Mouse (Mus musculus): Measurements from ENCODE around the gene Svbp. TPM values are rescaled to one million over a fixed set of nuclear protein-coding genes. Genes with fewer than 3 reads are reported as not detected.

Svbp gene
- polyA plus RNA-seq, 1 experiment = 26.4 TPM

- WGBS = 46% methylated on average over 4 of the region's 4 CpGs
- no peaks in the 10 kb centered on the region; the same call in 1 of the 2 replicates for H3K27me3 ChIP-seq (ENCODE audit: control insufficient read depth, insufficient read depth, low read length)
- no peak overlapping the region for H3K4me3 ChIP-seq (replicated peaks; ENCODE audit: insufficient read depth, low read depth, low read length)
- DNase-seq = no peak
- TF ChIP-seq CTCF (IDR thresholded peaks at IDR 0.05; ENCODE audit: borderline replicate concordance, insufficient read depth, low read depth, low read length) = no peak
- TF ChIP-seq POLR2A (IDR thresholded peaks at IDR 0.05; ENCODE audit: borderline replicate concordance, insufficient read depth, low read length) = no peak
- no peaks in the 10 kb centered on the region for H3K4me1 ChIP-seq (ENCODE audit: control insufficient read depth, insufficient read depth, low read length)
- H3K27ac ChIP-seq (ENCODE audit: insufficient read depth, low read length) = no peak overlapping the region
Observed at GRCm38 (mm10) chr4:119180133-119180707, 14.9 kb upstream of the Svbp start.

- no peak overlapping the region for H3K27ac ChIP-seq (ENCODE audit: insufficient read depth, low read length)
- no peak for TF ChIP-seq CTCF (IDR thresholded peaks at IDR 0.05; ENCODE audit: borderline replicate concordance, insufficient read depth, low read depth, low read length)
- no peak for TF ChIP-seq POLR2A (IDR thresholded peaks at IDR 0.05; ENCODE audit: borderline replicate concordance, insufficient read depth, low read length)
- 86% methylated on average over 9 of the region's 9 CpGs for WGBS
Observed at GRCm38 (mm10) chr4:119181456-119181855, 13.7 kb upstream of the Svbp start.

DNA sequence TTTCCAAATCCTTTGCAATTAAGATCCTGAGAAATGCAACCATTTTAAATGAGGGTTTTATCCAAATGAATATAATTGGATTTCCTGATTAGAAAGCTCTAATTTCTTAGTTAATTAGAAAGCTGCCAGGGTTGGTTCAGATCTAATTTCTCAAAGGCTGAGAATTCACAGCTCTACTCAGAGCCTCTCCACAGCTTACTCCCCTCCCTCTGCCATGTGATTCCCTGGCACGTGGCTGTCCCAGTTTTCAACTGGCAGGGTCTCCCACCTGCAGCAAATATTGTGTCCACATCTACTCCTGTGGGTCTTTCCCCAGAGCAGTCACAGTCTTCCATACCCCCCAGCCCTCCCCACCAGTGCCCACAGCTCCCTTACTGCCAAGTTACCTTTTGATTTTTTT lies 11.6 kb upstream of the Svbp start:
- Histone ChIP-seq H3K27me3 (ENCODE audit: control insufficient read depth, insufficient read depth, low read length) (no peaks in the 10 kb centered on the region; the same call in 1 of the 2 replicates), H3K27ac (ENCODE audit: insufficient read depth, low read length) (no peak overlapping the region), H3K4me1 (ENCODE audit: control insufficient read depth, insufficient read depth, low read length) (no peaks in the 10 kb centered on the region), H3K4me3 (replicated peaks; ENCODE audit: insufficient read depth, low read depth, low read length) (no peak overlapping the region)
- no peak for DNase-seq
- WGBS = 23% methylated on average over 1 of the region's 1 CpGs
- no peak for TF ChIP-seq CTCF (IDR thresholded peaks at IDR 0.05; ENCODE audit: borderline replicate concordance, insufficient read depth, low read depth, low read length)
- TF ChIP-seq POLR2A (IDR thresholded peaks at IDR 0.05; ENCODE audit: borderline replicate concordance, insufficient read depth, low read length) = no peak

More at GRCm38 (mm10) chr4:119181456-119181855, 13.7 kb upstream of the Svbp start:
- H3K4me1 ChIP-seq (ENCODE audit: control insufficient read depth, insufficient read depth, low read length) = no peaks in the 10 kb centered on the region
- DNase-seq = no peak
- no peaks in the 10 kb centered on the region; the same call in 1 of the 2 replicates for H3K27me3 ChIP-seq (ENCODE audit: control insufficient read depth, insufficient read depth, low read length)
- no peak overlapping the region for H3K4me3 ChIP-seq (replicated peaks; ENCODE audit: insufficient read depth, low read depth, low read length)

GRCm38 (mm10) chr4:119185771-119186170 lies 9.3 kb upstream of the Svbp start:
- TF ChIP-seq POLR2A (IDR thresholded peaks at IDR 0.05; ENCODE audit: borderline replicate concordance, insufficient read depth, low read length) = no peak
- TF ChIP-seq CTCF (IDR thresholded peaks at IDR 0.05; ENCODE audit: borderline replicate concordance, insufficient read depth, low read depth, low read length) = no peak
- H3K27ac ChIP-seq (ENCODE audit: insufficient read depth, low read length) = no peak overlapping the region
- no peaks in the 10 kb centered on the region; the same call in 1 of the 2 replicates for H3K27me3 ChIP-seq (ENCODE audit: control insufficient read depth, insufficient read depth, low read length)
- no peaks in the 10 kb centered on the region for H3K4me1 ChIP-seq (ENCODE audit: control insufficient read depth, insufficient read depth, low read length)
- no peak for DNase-seq
- H3K4me3 ChIP-seq (replicated peaks; ENCODE audit: insufficient read depth, low read depth, low read length) = no peak overlapping the region
- WGBS = 78% methylated on average over 4 of the region's 4 CpGs

DNA sequence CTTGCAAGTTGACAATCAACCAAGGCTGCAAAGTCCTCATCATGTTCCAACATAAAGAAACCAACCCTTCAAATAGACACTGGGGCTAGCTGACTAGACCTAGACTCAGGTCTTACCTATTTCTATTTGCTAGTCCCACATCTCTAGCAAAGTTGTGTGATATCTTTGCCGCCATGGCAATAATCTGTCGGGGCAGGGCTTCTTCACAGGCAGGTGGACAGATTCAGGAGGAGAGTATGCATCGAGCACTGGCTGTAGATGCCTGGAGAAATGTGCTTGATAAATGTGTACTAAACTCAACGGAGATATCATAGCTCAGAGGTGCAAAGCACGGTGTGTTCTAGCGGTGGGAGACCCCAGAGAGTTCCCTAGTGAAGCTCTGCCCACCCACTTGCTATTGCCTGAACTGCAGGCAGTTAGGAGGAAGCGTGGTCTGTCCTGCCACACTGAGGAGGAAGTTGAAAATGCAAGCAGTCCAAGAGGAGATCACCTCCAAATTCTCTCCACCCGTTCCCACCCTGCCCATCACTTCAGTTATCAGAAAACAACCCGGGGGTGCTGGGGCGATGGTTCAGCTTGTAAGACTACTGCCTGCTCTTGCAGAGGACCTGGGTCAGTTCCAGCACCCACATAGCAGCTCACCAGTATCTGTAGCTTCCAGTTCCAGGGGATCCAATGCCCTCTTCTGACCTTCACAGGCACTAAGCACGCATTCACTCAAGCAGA lies 6.9 kb upstream of the Svbp start:
- TF ChIP-seq CTCF (IDR thresholded peaks at IDR 0.05; ENCODE audit: borderline replicate concordance, insufficient read depth, low read depth, low read length) (peak; percentile 18; the same call in 1 of the 2 replicates), POLR2A (IDR thresholded peaks at IDR 0.05; ENCODE audit: borderline replicate concordance, insufficient read depth, low read length) (no peak)
- no peak overlapping the region for H3K4me3 ChIP-seq (replicated peaks; ENCODE audit: insufficient read depth, low read depth, low read length)
- WGBS = 54% methylated on average over 11 of the region's 11 CpGs
- no peak overlapping the region for H3K27ac ChIP-seq (ENCODE audit: insufficient read depth, low read length)
- no peak for DNase-seq
- no peaks in the 10 kb centered on the region for H3K27me3 ChIP-seq (ENCODE audit: control insufficient read depth, insufficient read depth, low read length)
- H3K4me1 ChIP-seq (ENCODE audit: control insufficient read depth, insufficient read depth, low read length) = no peaks in the 10 kb centered on the region

DNA sequence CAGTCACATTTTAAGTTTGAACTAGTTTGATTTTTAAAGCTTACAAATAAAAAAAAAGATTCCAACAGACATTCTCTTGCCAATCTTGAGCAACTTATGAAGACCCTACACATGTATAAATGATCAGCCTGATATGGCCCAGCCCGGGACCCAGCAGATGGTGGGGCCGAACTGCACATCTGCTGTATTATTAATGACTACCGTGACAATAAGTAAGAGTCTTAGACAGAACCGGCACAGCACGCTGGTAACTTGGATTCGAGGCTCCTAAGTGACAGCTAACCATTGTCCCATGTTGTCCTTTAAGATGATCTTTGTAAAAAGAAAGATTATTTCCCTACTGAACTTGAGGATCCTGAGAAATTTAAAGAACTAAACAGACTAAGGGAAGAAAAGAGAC lies 5.7 kb upstream of the Svbp start:
- Histone ChIP-seq H3K4me1 (ENCODE audit: control insufficient read depth, insufficient read depth, low read length) (no peaks in the 10 kb centered on the region), H3K27ac (ENCODE audit: insufficient read depth, low read length) (no peak overlapping the region), H3K27me3 (ENCODE audit: control insufficient read depth, insufficient read depth, low read length) (no peaks in the 10 kb centered on the region), H3K4me3 (replicated peaks; ENCODE audit: insufficient read depth, low read depth, low read length) (no peak overlapping the region)
- TF ChIP-seq POLR2A (IDR thresholded peaks at IDR 0.05; ENCODE audit: borderline replicate concordance, insufficient read depth, low read length) = no peak
- TF ChIP-seq CTCF (IDR thresholded peaks at IDR 0.05; ENCODE audit: borderline replicate concordance, insufficient read depth, low read depth, low read length) = no peak
- 20% methylated on average over 6 of the region's 6 CpGs for WGBS
- DNase-seq = no peak

GRCm38 (mm10) chr4:119189864-119190263 lies 5.2 kb upstream of the Svbp start, which contains the start of gene Ermap:
Gene Ermap (minus strand): TSS chr4:119190011.
- H3K4me1 ChIP-seq (ENCODE audit: control insufficient read depth, insufficient read depth, low read length) = no peaks in the 10 kb centered on the region
- DNase-seq = no peak
- no peak within 1 kb of the TSS for H3K27ac ChIP-seq (ENCODE audit: insufficient read depth, low read length)
- no peaks in the 10 kb centered on the region for H3K27me3 ChIP-seq (ENCODE audit: control insufficient read depth, insufficient read depth, low read length)
- H3K4me3 ChIP-seq (replicated peaks; ENCODE audit: insufficient read depth, low read depth, low read length) = no peak within 1 kb of the TSS
- TF ChIP-seq CTCF (IDR thresholded peaks at IDR 0.05; ENCODE audit: borderline replicate concordance, insufficient read depth, low read depth, low read length) (no peak), POLR2A (IDR thresholded peaks at IDR 0.05; ENCODE audit: borderline replicate concordance, insufficient read depth, low read length) (no peak)
- WGBS = 39% methylated on average over 6 of the region's 6 CpGs

GRCm38 (mm10) chr4:119190618-119191017 lies 4.5 kb upstream of the Svbp start:
- 84% methylated on average over 8 of the region's 8 CpGs for WGBS
- Histone ChIP-seq H3K4me1 (ENCODE audit: control insufficient read depth, insufficient read depth, low read length) (no peaks in the 10 kb centered on the region), H3K4me3 (replicated peaks; ENCODE audit: insufficient read depth, low read depth, low read length) (no peak overlapping the region), H3K27ac (ENCODE audit: insufficient read depth, low read length) (no peak overlapping the region), H3K27me3 (ENCODE audit: control insufficient read depth, insufficient read depth, low read length) (no peaks in the 10 kb centered on the region)
- no peak for TF ChIP-seq POLR2A (IDR thresholded peaks at IDR 0.05; ENCODE audit: borderline replicate concordance, insufficient read depth, low read length)
- TF ChIP-seq CTCF (IDR thresholded peaks at IDR 0.05; ENCODE audit: borderline replicate concordance, insufficient read depth, low read depth, low read length) = no peak
- no peak for DNase-seq

Data from cerebellum, adult 2 months (tissue).